Mouse (Mus musculus): ENCODE results near the gene Zc3h10. TPM values are rescaled to one million over a fixed set of nuclear protein-coding genes. Genes with fewer than 3 reads are reported as not detected.

Zc3h10 gene
- polyA plus RNA-seq, 1 experiment, result 12.9 TPM

GRCm38 (mm10) chr10:128503532-128503931 is 44.0 kb downstream of the Zc3h10 start:
- H3K27ac ChIP-seq (ENCODE audit: insufficient read depth, low read length), result no peak overlapping the region
- H3K4me3 ChIP-seq (ENCODE audit: insufficient read depth, low read length), result no peak overlapping the region
- H3K4me1 ChIP-seq (ENCODE audit: control insufficient read depth, insufficient read depth, low read length), result peaks cover 1% of the 10 kb centered on the region; the same call in 1 of the 2 replicates
- TF ChIP-seq CTCF (IDR thresholded peaks at IDR 0.05; ENCODE audit: extremely low read depth, insufficient read depth, low read length) (no peak), POLR2A (IDR thresholded peaks at IDR 0.05; ENCODE audit: extremely low read depth, insufficient read depth, low read length) (no peak)

- Histone ChIP-seq H3K4me3 (ENCODE audit: insufficient read depth, low read length) (no peak overlapping the region), H3K4me1 (ENCODE audit: control insufficient read depth, insufficient read depth, low read length) (peaks cover 1% of the 10 kb centered on the region; the same call in 1 of the 2 replicates), H3K27ac (ENCODE audit: insufficient read depth, low read length) (no peak overlapping the region)
- no peak for TF ChIP-seq POLR2A (IDR thresholded peaks at IDR 0.05; ENCODE audit: extremely low read depth, insufficient read depth, low read length)
- no peak for TF ChIP-seq CTCF (IDR thresholded peaks at IDR 0.05; ENCODE audit: extremely low read depth, insufficient read depth, low read length)
Measured at GRCm38 (mm10) chr10:128502341-128502740, 45.2 kb downstream of the Zc3h10 start.

- Histone ChIP-seq H3K27ac (ENCODE audit: insufficient read depth, low read length) (peak overlapping the region; percentile 58), H3K4me1 (ENCODE audit: control insufficient read depth, insufficient read depth, low read length) (peaks cover under 1% of the 10 kb centered on the region; the same call in 1 of the 2 replicates), H3K4me3 (ENCODE audit: insufficient read depth, low read length) (peak overlapping the region; percentile 75)
- no peak for TF ChIP-seq POLR2A (IDR thresholded peaks at IDR 0.05; ENCODE audit: extremely low read depth, insufficient read depth, low read length)
- no peak for TF ChIP-seq CTCF (IDR thresholded peaks at IDR 0.05; ENCODE audit: extremely low read depth, insufficient read depth, low read length)
Measured at GRCm38 (mm10) chr10:128499116-128499671, 48.4 kb downstream of the Zc3h10 start.

- peak within 1 kb of the TSS; percentile 58 for H3K27ac ChIP-seq (ENCODE audit: insufficient read depth, low read length)
- no peaks in the 10 kb centered on the region; the same call in 1 of the 2 replicates for H3K4me1 ChIP-seq (ENCODE audit: control insufficient read depth, insufficient read depth, low read length)
- TF ChIP-seq CTCF (IDR thresholded peaks at IDR 0.05; ENCODE audit: extremely low read depth, insufficient read depth, low read length) (no peak), POLR2A (IDR thresholded peaks at IDR 0.05; ENCODE audit: extremely low read depth, insufficient read depth, low read length) (peak; percentile 55; the same call in 1 of the 2 replicates)
- peak within 1 kb of the TSS; percentile 75 for H3K4me3 ChIP-seq (ENCODE audit: insufficient read depth, low read length)
Measured at GRCm38 (mm10) chr10:128498590-128498989, 49.0 kb downstream of the Zc3h10 start, which contains the start of gene Myl6b. Gene Myl6b, minus strand, starts transcription at chr10:128498685.

GRCm38 (mm10) chr10:128497134-128497737 is 50.3 kb downstream of the Zc3h10 start:
- Histone ChIP-seq H3K4me1 (ENCODE audit: control insufficient read depth, insufficient read depth, low read length) (no peaks in the 10 kb centered on the region), H3K4me3 (ENCODE audit: insufficient read depth, low read length) (no peak overlapping the region), H3K27ac (ENCODE audit: insufficient read depth, low read length) (no peak overlapping the region)
- TF ChIP-seq POLR2A (IDR thresholded peaks at IDR 0.05; ENCODE audit: extremely low read depth, insufficient read depth, low read length) (no peak), CTCF (IDR thresholded peaks at IDR 0.05; ENCODE audit: extremely low read depth, insufficient read depth, low read length) (no peak)

GRCm38 (mm10) chr10:128496509-128497077 is 51.0 kb downstream of the Zc3h10 start:
- H3K4me1 ChIP-seq (ENCODE audit: control insufficient read depth, insufficient read depth, low read length), result peaks cover 2% of the 10 kb centered on the region; the same call in 1 of the 2 replicates
- TF ChIP-seq POLR2A (IDR thresholded peaks at IDR 0.05; ENCODE audit: extremely low read depth, insufficient read depth, low read length) (no peak), CTCF (IDR thresholded peaks at IDR 0.05; ENCODE audit: extremely low read depth, insufficient read depth, low read length) (no peak)
- no peak overlapping the region for H3K27ac ChIP-seq (ENCODE audit: insufficient read depth, low read length)
- H3K4me3 ChIP-seq (ENCODE audit: insufficient read depth, low read length), result no peak overlapping the region

GRCm38 (mm10) chr10:128495903-128496302 is 51.7 kb downstream of the Zc3h10 start:
- Histone ChIP-seq H3K4me1 (ENCODE audit: control insufficient read depth, insufficient read depth, low read length) (peaks cover 2% of the 10 kb centered on the region; the same call in 1 of the 2 replicates), H3K27ac (ENCODE audit: insufficient read depth, low read length) (no peak overlapping the region)
- TF ChIP-seq POLR2A (IDR thresholded peaks at IDR 0.05; ENCODE audit: extremely low read depth, insufficient read depth, low read length), result no peak
- no peak for TF ChIP-seq CTCF (IDR thresholded peaks at IDR 0.05; ENCODE audit: extremely low read depth, insufficient read depth, low read length)

GRCm38 (mm10) chr10:128495270-128495669 is 52.3 kb downstream of the Zc3h10 start:
- peaks cover 2% of the 10 kb centered on the region; the same call in 1 of the 2 replicates for H3K4me1 ChIP-seq (ENCODE audit: control insufficient read depth, insufficient read depth, low read length)
- H3K27ac ChIP-seq (ENCODE audit: insufficient read depth, low read length), result peak overlapping the region; percentile 88
- TF ChIP-seq POLR2A (IDR thresholded peaks at IDR 0.05; ENCODE audit: extremely low read depth, insufficient read depth, low read length) (no peak), CTCF (IDR thresholded peaks at IDR 0.05; ENCODE audit: extremely low read depth, insufficient read depth, low read length) (0 out of 2 replicates have a peak, but pooled peaks have one; percentile 7)
- H3K4me3 ChIP-seq (ENCODE audit: insufficient read depth, low read length), result peak overlapping the region; percentile 76; the same call in 1 of the 2 replicates

More at GRCm38 (mm10) chr10:128495903-128496302, 51.7 kb downstream of the Zc3h10 start:
- H3K4me3 ChIP-seq (ENCODE audit: insufficient read depth, low read length), result no peak overlapping the region

- H3K4me3 ChIP-seq (ENCODE audit: insufficient read depth, low read length), result peak overlapping the region; percentile 76
- peak overlapping the region; percentile 88 for H3K27ac ChIP-seq (ENCODE audit: insufficient read depth, low read length)
- H3K4me1 ChIP-seq (ENCODE audit: control insufficient read depth, insufficient read depth, low read length), result peaks cover 2% of the 10 kb centered on the region
- TF ChIP-seq CTCF (IDR thresholded peaks at IDR 0.05; ENCODE audit: extremely low read depth, insufficient read depth, low read length), result no peak
- TF ChIP-seq POLR2A (IDR thresholded peaks at IDR 0.05; ENCODE audit: extremely low read depth, insufficient read depth, low read length), result no peak
Measured at GRCm38 (mm10) chr10:128494667-128495245, 52.8 kb downstream of the Zc3h10 start.

All from cortical plate, adult 2 months (tissue).